Mouse (Mus musculus) mature B cell (primary cell): ENCODE data around the gene Tle1.

Experiments
- in situ Hi-C: fragments of 300-500 bp; cut with MboI; formaldehyde crosslinking; loops from 2 replicates; pipeline ENCODE4 v1.14.3; 2019

Gene Tle1

GRCm38 (mm10) chr4:72165765-72166164 lies 35.0 kb downstream of the Tle1 start:
- in situ Hi-C loops: no loop called here

DNA sequence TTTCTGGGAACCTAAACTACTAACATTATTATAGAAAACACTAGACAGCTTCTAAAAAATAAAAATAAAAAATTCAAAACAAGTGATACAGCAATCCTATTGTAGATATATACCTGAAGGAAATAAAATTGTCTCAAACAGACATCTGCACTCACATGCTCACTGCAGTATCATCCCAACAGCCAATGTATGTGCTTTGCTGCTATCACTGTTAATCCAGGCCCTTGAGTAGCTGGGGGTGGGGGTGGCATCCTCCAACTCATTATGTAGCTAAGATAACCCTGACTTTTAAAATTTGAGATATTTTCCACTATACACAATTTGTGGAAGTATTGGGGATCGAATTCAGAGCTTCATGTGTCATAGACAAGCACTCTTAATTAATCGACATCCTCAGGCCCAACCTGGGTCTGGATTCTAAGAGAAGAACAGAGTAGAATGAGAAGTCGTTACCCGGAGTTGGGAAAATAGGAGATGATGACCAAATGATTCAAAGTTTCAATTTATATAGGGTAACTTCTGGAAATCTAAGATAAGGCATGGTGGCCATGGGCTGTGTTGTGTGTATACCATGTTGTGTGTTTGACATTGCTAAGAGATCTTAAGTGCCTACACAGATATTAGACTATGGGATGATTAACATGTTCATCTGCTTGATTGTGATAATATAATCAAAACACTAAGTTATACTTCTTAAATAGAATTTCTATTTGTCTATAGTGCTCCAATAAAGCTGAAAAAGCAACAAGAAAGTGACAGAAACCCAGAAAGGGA lies 38.1 kb downstream of the Tle1 start:
- in situ Hi-C loops: no loop called here

GRCm38 (mm10) chr4:72160102-72160511 lies 40.6 kb downstream of the Tle1 start:
- in situ Hi-C loops: no loop called here

GRCm38 (mm10) chr4:72157931-72158371 lies 42.8 kb downstream of the Tle1 start:
- in situ Hi-C loops: no loop called here

DNA sequence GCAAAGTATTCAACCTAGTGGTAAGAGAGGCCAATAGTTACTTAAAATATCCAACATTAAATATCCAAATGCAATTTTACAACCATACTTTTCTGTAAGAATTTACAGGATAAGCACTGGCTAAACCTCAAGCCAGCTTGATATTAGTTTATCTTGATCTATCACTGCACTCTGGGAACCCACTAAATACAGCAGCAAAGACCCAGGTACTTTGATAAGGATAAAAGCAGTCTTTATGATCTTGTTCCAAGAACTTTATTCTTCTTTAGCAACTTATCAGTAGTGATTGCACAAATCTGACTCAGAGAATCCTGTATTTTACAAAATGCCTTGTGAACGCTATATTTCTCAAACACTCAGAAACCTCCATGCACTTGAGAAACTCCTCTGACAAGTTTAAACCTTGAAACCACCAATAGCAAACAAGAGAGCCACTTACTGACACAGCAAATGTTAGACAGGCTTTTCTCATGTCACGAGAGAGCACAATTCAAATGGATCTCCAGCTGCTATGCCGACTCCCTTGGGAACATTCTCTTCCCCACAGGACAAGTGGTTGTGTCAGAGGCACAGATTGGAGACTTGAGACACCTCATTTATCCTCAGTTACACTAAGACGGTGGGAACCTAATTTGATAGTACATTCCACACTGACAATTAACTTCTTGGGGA lies 50.1 kb downstream of the Tle1 start:
- in situ Hi-C loops: no loop called here

DNA sequence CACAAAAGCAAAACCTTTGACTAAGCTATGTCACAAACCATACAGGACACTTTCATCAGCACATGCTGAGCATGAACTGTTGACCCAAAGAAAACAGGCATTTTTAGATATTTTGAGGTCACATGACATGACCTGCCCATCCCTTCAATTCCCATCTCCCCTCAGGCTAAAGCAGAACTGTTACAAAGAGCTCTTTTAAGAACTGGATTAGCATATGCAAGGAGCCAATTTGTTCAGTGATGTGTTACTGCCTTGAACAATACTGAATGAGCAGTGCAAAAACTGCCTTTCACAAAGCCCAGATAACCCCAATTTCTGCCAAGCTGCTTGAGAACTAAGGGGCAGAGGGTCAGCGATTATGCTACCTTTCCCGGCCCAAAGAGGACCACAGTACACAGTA lies 54.7 kb downstream of the Tle1 start:
- in situ Hi-C loops: no loop called here

DNA sequence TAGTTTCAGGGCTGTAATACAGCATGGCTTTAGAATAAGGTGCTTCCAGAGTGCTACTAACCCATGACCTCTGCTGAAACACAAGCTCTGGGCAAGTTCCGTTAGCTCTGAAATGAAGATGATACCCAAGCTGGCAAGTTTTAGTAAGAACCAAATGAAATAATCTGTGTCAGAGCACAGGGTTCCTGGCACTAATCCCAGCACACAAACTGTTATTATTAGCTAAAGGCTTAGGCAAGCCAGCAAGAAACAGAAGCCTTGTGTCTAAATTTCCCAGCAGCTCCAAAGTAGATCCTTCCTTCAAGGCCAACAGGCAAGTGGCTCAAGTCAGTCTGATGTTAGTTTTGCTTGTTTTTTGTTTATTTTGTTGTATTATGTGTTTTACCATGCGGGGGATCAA lies 56.2 kb downstream of the Tle1 start:
- in situ Hi-C loops: no loop called here

DNA sequence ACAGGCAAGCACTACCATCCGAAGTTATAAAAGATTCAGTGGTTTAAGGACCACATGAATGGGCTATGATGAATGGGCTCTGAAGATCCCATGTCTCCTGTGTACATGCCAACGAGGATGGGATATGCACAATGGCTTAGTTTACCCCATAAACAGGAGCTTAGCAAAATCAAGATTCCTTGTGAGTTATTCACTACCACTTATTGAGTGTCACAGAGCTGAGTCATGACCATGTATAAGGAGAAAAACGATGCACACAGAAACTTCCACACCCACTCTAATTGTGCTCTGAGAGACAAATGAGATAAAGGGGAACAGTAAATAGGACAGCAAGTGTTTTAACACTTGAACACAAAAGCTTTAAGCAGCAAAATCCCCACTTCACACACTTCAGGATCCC lies 60.0 kb downstream of the Tle1 start:
- in situ Hi-C loops: no loop called here

- in situ Hi-C loops: no loop called here
These were observed 61.1 kb downstream of the Tle1 start for GRCm38 (mm10) chr4:72139475-72140120.

- in situ Hi-C loops: no loop called here
These were observed 62.2 kb downstream of the Tle1 start for GRCm38 (mm10) chr4:72138264-72139080.

- in situ Hi-C loops: no loop called here
These were observed 68.1 kb downstream of the Tle1 start for GRCm38 (mm10) chr4:72132646-72133045.

- in situ Hi-C loops: no loop called here
These were observed 73.1 kb downstream of the Tle1 start for GRCm38 (mm10) chr4:72127596-72127995.

- in situ Hi-C loops: no loop called here
These were observed 75.9 kb downstream of the Tle1 start for GRCm38 (mm10) chr4:72124790-72125189.

DNA sequence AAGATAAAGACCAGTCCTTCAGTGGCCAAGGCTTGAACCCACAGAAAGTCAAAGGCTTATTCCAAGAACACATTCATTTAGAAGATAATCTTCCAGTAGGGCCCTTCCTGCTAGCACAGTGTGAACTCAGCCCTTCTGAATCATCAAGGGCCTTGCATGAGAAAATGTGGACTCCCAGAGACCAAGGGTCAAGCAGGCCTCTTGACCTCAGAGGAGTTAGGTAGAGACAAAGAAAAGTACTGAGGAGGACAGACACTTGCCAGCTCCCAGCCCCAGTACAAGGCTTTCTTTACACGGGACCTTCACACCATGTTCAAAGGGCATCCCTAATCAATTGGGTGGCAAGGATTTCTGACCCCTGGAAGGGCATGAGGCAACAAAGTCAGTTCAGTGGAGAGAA lies 77.9 kb downstream of the Tle1 start:
- in situ Hi-C loops: no loop called here

GRCm38 (mm10) chr4:72122343-72122742 lies 78.4 kb downstream of the Tle1 start:
- in situ Hi-C loops: no loop called here

- in situ Hi-C loops: no loop called here
These were observed 80.7 kb downstream of the Tle1 start for GRCm38 (mm10) chr4:72120050-72120449.

DNA sequence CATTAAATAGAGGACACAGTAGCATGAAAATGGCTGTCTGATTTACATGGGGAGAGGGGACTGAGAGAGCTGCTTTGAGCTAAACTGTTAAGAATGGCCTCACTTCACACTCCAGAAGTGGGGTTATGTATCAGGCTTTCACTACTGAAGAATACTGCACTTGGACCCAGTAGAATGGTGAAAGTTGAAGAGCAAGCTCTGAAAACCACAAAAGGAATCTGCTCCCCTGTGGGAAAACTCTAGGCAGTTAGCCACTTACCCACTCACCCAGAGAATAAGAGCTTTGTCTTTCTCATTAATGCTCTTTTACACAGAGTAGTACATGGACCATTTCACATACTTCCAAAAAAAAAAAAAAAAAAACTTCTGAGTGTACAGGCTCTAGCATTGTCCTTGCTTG lies 95.0 kb downstream of the Tle1 start:
- in situ Hi-C loops: no loop called here

GRCm38 (mm10) chr4:72104186-72104585 lies 96.5 kb downstream of the Tle1 start:
- in situ Hi-C loops: no loop called here

DNA sequence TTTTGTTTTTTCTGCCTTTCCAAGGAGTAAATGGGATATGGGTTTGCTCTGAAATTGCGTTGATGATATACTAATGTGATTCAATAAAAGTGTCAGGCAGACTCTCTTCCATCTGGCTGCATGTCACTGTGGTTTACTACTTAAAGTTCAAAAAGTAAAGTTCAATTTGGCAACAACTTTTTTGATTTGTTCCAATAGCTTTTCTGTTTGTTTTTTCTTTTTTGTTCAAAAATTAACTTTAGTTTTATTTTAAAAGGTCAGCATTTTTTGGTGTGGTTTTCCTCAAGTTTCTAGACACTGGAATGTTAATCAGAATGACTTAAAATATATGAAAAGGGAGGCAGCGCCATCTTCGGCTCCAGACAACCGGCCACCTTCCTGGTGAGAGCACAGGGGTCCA lies 112.9 kb downstream of the Tle1 start:
- in situ Hi-C loops: no loop called here

GRCm38 (mm10) chr4:72069111-72069534 lies 131.6 kb downstream of the Tle1 start:
- in situ Hi-C loops: no loop called here

GRCm38 (mm10) chr4:72067937-72068336 lies 132.8 kb downstream of the Tle1 start:
- in situ Hi-C loops: no loop called here
